Mouse (Mus musculus): Measurements from ENCODE around the gene Tac2.

The Tac2 gene

GRCm38 (mm10) chr10:127721671-127722418 is 2.4 kb upstream of the Tac2 start:
- in situ Hi-C loops (cut with MboI; ENCODE audit: low sequenced_read_pairs), result no loop called here

- in situ Hi-C loops (cut with MboI; ENCODE audit: low sequenced_read_pairs), result no loop called here
These were observed 858 bp downstream of the Tac2 start for GRCm38 (mm10) chr10:127725136-127725535.

GRCm38 (mm10) chr10:127728437-127728836 is 4.2 kb downstream of the Tac2 start:
- in situ Hi-C loops (cut with MboI; ENCODE audit: low sequenced_read_pairs), result no loop called here

- in situ Hi-C loops (cut with MboI; ENCODE audit: low sequenced_read_pairs), result loop anchor here (10.0 kb wide), 1 partner anchor 46 kb away; no protein-coding TSS in a partner anchor
These were observed 6.1 kb downstream of the Tac2 start for GRCm38 (mm10) chr10:127730285-127730932.

- in situ Hi-C loops (cut with MboI; ENCODE audit: low sequenced_read_pairs), result loop anchor here (10.0 kb wide), 1 partner anchor 46 kb away; no protein-coding TSS in a partner anchor
These were observed 6.6 kb downstream of the Tac2 start for GRCm38 (mm10) chr10:127730933-127731310.

- in situ Hi-C loops (cut with MboI; ENCODE audit: low sequenced_read_pairs), result loop anchor here (10.0 kb wide), 1 partner anchor 47 kb away; no protein-coding TSS in a partner anchor
These were observed 7.1 kb downstream of the Tac2 start for GRCm38 (mm10) chr10:127731397-127731796.

GRCm38 (mm10) chr10:127734434-127734833 is 10.2 kb downstream of the Tac2 start:
- in situ Hi-C loops (cut with MboI; ENCODE audit: low sequenced_read_pairs), result loop anchor here (10.0 kb wide), 1 partner anchor 50 kb away; no protein-coding TSS in a partner anchor

- in situ Hi-C loops (cut with MboI; ENCODE audit: low sequenced_read_pairs), result loop anchor here (10.0 kb wide), 1 partner anchor 51 kb away; no protein-coding TSS in a partner anchor
These were observed 12.0 kb downstream of the Tac2 start for GRCm38 (mm10) chr10:127736266-127736665.

- in situ Hi-C loops (cut with MboI; ENCODE audit: low sequenced_read_pairs), result loop anchor here (10.0 kb wide), 1 partner anchor 52 kb away; no protein-coding TSS in a partner anchor
These were observed 12.6 kb downstream of the Tac2 start for GRCm38 (mm10) chr10:127736916-127737315.

GRCm38 (mm10) chr10:127737552-127737951 is 13.3 kb downstream of the Tac2 start:
- in situ Hi-C loops (cut with MboI; ENCODE audit: low sequenced_read_pairs), result loop anchor here (10.0 kb wide), 1 partner anchor 53 kb away; no protein-coding TSS in a partner anchor

- in situ Hi-C loops (cut with MboI; ENCODE audit: low sequenced_read_pairs), result loop anchor here (10.0 kb wide), 1 partner anchor 54 kb away; no protein-coding TSS in a partner anchor
These were observed 14.0 kb downstream of the Tac2 start for GRCm38 (mm10) chr10:127738151-127738882.

- in situ Hi-C loops (cut with MboI; ENCODE audit: low sequenced_read_pairs), result loop anchor here (10.0 kb wide), 1 partner anchor 54 kb away; no protein-coding TSS in a partner anchor
These were observed 14.9 kb downstream of the Tac2 start, which contains the start of gene Zbtb39 for GRCm38 (mm10) chr10:127739083-127739660. Zbtb39 (plus strand) TSS chr10:127739538.

GRCm38 (mm10) chr10:127739661-127740161 is 15.4 kb downstream of the Tac2 start:
- in situ Hi-C loops (cut with MboI; ENCODE audit: low sequenced_read_pairs), result loop anchor here (10.0 kb wide), 1 partner anchor 55 kb away; no protein-coding TSS in a partner anchor

- in situ Hi-C loops (cut with MboI; ENCODE audit: low sequenced_read_pairs), result no loop called here
These were observed 20.4 kb downstream of the Tac2 start for GRCm38 (mm10) chr10:127744661-127745060.

- in situ Hi-C loops (cut with MboI; ENCODE audit: low sequenced_read_pairs), result no loop called here
These were observed 21.6 kb downstream of the Tac2 start for GRCm38 (mm10) chr10:127745886-127746285.

GRCm38 (mm10) chr10:127747254-127747653 is 23.0 kb downstream of the Tac2 start:
- in situ Hi-C loops (cut with MboI; ENCODE audit: low sequenced_read_pairs), result no loop called here

GRCm38 (mm10) chr10:127748847-127749612 is 24.8 kb downstream of the Tac2 start:
- in situ Hi-C loops (cut with MboI; ENCODE audit: low sequenced_read_pairs), result no loop called here

GRCm38 (mm10) chr10:127750136-127750777 is 26.0 kb downstream of the Tac2 start:
- in situ Hi-C loops (cut with MboI; ENCODE audit: low sequenced_read_pairs), result no loop called here

- in situ Hi-C loops (cut with MboI; ENCODE audit: low sequenced_read_pairs), result no loop called here
These were observed 27.3 kb downstream of the Tac2 start, which contains the start of gene Gpr182 for GRCm38 (mm10) chr10:127751548-127751947. Gpr182 (minus strand) TSS chr10:127751732.
